Comparison of ENCODE assay signal across 13 mouse cellular contexts in genomic region chr13:93886999-93887398, GRCm38 (mm10).
"Had no signal": no experiment of that assay in that cellular context is flagged by ENCODE, and none has a peak within 500 bp of the region (broad histone marks: within the 10 kb centered on the region; RNA-seq: fewer than 3 reads in every experiment).

No protein-coding gene starts in this region.

- H3K4me1 ChIP-seq: liver, embryonic 13.5 days; midbrain, embryonic 15.5 days; stomach, embryonic 15.5 days had no signal

- H3K9me3 ChIP-seq: liver, embryonic 13.5 days; midbrain, embryonic 15.5 days; stomach, embryonic 15.5 days had no signal

- H3K4me3 ChIP-seq: left cerebral cortex, adult 2 months; liver, embryonic 13.5 days; megakaryocyte, embryonic 14.5 days; midbrain, embryonic 15.5 days; stomach, embryonic 15.5 days had no signal

- DNase-seq: liver; liver, embryonic 13.5 days; liver, postnatal 0 days; right cerebral cortex, postnatal 14 days; thymus, adult 2 months; thymus, postnatal 25 days had no signal

- H3K4me2 ChIP-seq: liver, embryonic 13.5 days; midbrain, embryonic 11.5 days; midbrain, embryonic 15.5 days; stomach, embryonic 15.5 days had no signal

- ATAC-seq: liver, postnatal 0 days; lung, postnatal 0 days; midbrain, embryonic 15.5 days had no signal

- H3K27me3 ChIP-seq: liver, embryonic 13.5 days; midbrain, embryonic 15.5 days; stomach, embryonic 15.5 days had no signal

- H3K9ac ChIP-seq: liver, embryonic 13.5 days; liver, postnatal 0 days; midbrain, embryonic 15.5 days; stomach, embryonic 15.5 days had no signal

- H3K36me3 ChIP-seq: liver, embryonic 13.5 days; midbrain, embryonic 15.5 days; stomach, embryonic 15.5 days had no signal

- H3K27ac ChIP-seq: left cerebral cortex, adult 2 months; liver, embryonic 13.5 days; macrophage; midbrain, embryonic 15.5 days; stomach, embryonic 15.5 days had no signal
